Mouse (Mus musculus) spleen, postnatal 14 days (tissue): Measurements from ENCODE around the gene Mcrip1.
A peak's percentile ranks its signal among the peaks of the same experiment; 100 is the strongest.
"Not testable (repeated sequence)": the region's sequence is repeated elsewhere in the genome, so short reads cannot be mapped to it uniquely, and the experiment has no call there.

Experiments
- DNase-seq, 2 experiments: peaks; one replicate each; pipeline ENCODE4 v3.0.0; 2021 to 2022; ENCODE audit warnings: low spot score in 2 of 2

Gene Mcrip1

DNA sequence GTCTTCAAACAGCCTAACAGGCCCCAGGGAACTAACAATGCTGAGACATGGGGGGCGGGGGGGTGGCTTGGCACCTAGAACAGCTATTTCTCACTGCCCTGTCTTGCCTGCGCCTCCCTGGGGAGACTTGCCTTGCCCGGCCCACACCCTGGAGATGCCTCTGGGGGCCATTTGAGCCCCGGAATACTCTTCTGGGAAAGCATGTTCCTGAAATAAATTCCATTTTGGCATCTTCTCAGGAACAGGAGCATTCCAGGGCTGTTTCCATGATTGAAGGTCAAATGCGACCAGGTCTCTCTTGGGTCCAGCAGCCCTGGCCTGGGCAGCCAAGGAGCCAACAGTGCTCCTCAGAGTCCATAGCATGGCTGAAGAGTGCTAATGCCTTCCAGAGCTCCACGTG is 7.2 kb downstream of the Mcrip1 start:
- no peak for DNase-seq

DNA sequence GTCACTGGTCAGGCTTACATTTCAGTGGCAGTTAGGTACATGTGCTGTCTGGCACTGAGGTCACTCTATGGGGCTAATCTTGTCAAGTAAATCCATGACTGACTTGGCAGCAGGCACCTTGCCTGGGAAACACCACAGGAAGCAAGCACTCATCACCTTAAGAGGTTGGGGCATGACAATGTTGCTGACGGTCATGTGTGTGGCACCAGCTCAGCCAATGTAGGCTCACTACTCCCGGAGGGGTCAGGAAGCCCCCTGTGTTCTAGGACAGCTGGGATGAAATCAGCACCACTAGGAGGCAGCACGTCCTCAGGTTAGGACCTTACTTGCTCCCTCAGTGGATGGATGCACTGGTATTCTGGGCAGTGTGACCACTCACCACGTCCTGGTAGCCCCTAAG is 7.6 kb downstream of the Mcrip1 start:
- no peak for DNase-seq

GRCm38 (mm10) chr11:120539285-120540014 is 10.1 kb downstream of the Mcrip1 start:
- DNase-seq: no peak

DNA sequence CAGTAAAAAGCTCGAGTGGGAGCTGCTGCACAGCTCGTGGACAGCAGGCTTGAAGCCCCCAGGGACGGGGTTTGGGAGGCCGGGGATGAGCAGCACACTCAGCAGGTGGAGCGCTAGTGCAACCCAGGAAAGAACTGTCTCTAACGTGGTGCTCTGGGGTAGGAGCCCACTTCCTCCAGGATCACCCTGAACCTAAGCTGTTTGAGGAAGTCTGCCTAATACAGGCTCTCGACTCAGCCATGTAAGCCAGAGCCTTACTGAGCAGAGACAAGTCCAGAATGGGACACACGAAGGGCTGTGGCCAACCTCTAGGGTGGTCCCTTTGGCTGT is 10.6 kb downstream of the Mcrip1 start:
- DNase-seq: no peak

GRCm38 (mm10) chr11:120538485-120538884 is 11.0 kb downstream of the Mcrip1 start:
- no peak for DNase-seq

DNA sequence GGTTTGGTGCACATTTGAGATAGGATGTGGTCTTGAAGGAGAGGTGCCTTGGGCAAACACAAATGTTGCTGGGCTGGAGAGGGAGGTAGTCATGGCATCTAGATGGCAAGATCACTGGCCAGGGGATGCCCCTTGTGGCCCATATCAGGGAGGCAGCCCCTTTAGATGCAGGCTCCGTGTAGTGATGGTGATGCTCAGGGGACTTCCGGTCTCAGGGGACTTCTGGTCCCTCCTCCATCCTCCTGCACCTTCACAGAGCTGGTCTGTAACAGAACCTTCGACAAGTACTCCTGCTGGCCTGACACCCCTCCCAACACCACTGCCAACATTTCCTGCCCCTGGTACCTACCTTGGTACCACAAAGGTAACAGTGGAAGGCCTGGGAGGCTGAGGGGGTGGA is 13.7 kb downstream of the Mcrip1 start:
- no peak for DNase-seq

DNA sequence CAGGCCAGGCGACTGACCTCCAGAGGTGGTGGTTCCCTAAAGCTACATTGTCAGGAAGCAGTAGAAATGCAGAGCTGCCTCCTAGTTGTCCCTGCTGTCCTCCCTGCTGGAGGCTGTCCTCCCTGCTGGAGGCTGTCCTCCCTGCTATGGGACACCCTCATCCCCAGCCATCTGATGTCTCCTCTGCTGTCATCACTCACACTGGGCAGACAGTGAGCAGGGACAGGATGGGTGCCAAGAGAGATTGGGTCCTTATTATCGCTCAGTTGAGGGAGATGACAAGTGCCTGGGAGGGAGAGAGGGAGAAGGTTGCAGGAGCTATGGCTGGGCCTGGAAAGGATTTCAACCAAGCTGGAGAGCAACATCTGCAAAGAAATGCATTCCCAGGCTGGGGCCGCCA is 14.4 kb downstream of the Mcrip1 start:
- no peak for DNase-seq

DNA sequence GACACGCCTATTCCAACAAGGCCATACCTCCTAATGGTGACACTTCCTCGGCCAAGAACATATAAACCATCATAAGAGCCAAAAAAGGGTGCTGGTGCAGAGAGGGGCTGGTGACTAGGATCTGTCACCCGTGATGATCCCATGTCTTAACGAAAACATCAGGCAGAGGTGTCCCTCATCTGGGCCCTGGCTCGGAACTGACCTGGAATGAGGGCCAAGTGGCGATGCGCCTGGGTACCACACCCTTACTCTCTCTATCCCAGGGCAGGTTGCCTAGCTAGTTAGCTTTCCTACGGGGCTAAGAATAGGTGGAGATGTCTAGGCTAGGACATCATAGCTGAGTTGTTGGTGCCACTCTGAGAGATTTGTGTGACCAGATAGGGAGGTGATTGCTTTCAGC is 15.4 kb downstream of the Mcrip1 start:
- DNase-seq: no peak

GRCm38 (mm10) chr11:120531646-120532045 is 17.9 kb downstream of the Mcrip1 start:
- DNase-seq: no peak

DNA sequence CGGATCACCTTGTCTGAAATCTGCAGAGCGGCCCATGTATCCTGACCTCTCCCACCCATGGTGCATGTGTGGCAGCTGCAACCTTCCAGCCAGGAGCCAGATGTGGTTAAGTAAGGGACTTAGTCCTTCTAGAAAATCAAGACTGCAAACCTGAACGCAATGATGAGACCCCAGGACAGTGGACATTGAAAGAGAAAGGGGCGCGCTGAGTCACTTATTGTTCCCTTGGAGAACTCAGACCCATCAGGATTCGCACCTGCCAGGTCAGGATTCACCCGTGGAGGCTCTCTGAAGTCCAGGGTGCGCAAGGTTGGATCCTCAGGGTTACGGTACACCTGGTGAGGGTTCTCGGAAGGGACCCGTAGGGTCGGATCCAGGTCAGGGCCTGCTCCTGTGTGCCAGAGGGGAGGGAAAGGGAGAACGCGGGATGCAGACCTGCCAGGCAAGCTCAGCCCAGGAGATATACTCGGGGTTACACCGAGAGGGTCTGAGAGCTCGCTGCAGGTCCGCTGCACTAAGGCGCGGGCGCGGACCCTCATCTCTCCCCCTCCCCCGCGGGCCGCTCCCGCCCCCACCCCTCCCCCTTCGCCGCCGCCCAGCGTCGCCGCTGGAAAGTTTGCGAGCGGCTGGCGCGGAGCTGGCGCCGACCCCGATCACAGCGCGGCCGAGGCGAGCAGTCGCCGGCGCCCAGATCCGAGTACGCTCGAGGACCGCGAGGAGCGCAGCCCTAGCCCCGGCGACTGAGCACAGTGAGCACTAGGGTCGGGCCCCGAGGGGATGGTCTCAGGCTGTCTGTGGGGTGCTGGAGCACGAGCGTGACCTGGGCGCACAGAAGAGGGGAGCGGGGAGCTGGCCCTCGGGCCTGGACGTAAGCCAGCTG is 19.2 kb downstream of the Mcrip1 start, which contains the start of gene Gcgr:
Gcgr (plus strand) TSS at position 615 of the 880 bp plus-strand sequence.
- no peak for DNase-seq

DNA sequence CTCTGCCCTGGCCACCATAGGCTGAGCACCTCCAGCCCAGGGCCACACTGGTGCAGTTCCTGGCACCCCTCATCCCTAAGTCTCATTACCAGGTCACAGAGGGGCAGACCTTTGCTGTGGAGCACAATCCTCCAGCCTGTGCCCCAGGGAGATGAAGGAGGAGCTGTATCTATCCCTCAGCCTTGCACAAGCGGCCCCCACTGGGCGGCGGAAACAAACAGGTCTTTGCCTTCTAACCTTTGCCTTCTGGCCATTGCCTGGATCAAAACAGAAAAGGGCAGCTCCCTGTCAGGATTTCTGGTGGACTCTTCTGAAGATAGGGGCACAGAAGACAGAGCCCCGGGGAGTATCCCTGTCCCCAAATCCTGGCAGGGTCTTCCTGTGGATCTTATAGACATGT is 20.6 kb downstream of the Mcrip1 start:
- DNase-seq: no peak

DNA sequence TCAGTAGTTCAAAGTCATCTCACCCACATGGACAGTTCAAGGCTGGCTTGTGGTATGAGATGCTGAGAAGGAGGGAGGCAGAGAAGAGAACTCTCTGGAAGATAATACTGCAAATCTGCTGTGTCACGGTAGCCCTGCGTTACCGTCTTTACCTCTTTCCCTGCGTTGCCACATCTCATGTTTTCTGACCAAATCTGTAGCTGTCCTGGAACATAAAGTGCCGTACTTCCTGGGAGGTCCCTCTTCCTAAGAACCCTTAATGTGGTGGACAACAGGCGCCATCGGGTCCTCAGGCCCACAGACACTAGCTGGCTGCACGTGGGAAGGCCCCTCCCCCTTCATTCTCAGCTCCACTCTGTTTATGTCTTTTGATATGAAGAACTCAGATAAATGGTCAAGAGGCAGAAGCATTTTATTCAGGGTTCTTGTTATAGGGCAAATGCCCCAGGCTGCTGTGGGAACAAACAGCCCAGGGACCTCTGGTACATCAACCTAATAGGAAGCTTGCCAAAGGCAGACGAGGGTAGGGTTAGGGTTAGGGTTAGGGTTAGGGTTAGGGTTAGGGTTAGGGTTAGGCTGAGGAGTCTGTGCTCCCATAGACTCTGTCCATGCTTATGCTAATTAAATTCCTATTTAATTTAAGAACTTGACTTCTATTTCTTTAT is 21.7 kb downstream of the Mcrip1 start:
- no peak for DNase-seq

DNA sequence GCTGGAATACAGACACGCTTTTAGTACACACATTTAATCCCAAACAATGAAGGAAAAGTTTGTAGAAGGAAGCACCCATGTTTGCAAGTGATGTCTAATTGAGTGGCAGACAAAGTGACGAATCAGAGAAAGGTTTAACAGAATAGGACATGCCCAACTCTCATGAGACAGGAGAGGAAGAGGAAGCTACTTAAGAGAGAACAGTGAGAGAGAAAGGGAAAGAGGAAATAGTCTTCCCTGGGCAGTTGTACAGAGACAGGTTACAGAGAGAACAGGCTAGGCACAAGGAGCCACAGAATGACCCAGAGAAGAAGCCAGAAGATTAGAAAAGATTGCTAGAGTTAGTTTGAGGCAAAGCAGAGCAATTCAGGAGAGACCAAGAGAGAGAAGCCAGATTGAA is 23.6 kb downstream of the Mcrip1 start:
- no peak for DNase-seq

- no peak for DNase-seq
These were observed 26.9 kb downstream of the Mcrip1 start for GRCm38 (mm10) chr11:120522581-120522980.

GRCm38 (mm10) chr11:120520967-120521540 is 28.5 kb downstream of the Mcrip1 start:
- DNase-seq: no peak

DNA sequence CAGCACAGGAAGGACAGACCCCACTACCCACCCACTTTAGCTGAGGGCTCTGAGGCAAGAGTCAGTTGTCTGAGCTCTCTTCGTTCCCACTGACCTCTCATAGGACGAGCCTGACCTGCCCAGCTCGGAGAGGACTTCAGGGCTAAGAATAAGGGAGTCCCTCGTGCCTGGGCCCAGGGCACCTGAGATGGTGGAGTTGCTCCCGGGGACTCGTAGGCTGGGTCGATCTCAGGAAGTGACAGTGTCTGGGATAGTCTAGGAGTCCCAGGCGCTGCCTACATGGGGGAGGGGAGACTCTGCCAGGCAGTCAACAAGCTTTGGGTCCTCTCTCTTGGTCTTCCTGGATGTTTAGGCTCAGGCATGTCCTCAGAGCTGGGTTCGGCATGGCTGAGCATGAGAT is 29.0 kb downstream of the Mcrip1 start:
- DNase-seq: no peak

DNA sequence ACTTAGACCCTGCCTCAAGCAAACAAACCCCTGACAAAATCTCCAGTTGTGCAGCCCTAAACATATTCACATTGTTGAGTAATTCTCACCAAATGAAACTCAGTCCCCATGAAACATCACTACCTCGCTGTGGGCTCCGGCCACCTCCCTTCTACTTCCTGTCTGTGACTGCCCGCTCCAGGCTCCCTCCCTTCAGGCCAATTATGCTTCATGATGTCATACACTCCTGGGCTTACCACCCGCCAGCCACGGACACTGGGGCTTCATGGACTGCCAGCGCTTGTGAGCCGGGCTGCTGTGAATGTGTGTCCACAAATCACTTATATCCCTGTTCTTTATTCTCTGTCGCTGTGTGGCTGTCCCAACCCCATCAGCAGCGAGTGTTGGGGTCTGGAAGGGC is 29.8 kb downstream of the Mcrip1 start:
- DNase-seq: no peak

DNA sequence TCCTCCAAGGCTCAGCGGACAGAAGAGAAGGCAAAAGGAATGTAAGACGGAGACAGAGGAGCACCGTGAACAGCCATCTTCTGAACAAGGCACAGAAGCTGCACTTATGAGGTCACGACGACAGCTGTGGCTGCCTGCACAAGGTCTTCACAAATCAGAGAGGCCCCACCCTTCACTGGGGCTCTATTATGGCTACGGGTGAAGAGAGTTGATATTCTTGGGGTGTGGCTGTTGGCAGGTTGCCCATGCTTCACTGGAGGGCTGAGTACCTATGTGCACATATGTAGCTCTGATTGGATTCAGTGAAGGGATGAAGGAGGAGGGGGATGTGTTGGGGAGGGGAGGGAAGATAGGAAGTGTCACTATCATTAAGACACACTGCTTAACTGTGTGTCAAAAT is 31.0 kb downstream of the Mcrip1 start:
- no peak for DNase-seq

DNA sequence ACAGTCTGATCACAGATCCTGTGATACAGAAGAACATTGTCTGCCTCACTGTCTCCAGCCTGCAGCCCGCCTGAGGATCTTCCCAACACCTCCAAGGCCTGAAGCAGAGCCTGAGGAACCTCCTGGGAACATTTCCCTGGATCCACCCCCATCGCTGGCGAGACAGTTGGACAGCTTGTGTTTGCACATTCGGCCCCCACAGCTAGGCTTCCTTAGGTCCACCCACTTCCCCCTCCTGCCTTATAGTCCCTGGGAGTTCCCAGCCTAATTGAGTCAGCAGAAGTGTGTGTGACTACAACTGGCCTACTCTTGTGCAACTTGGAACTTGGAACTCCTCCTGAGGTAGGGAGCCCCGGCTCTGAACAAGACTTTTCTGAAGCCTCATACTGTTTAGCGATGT is 31.5 kb downstream of the Mcrip1 start:
- DNase-seq: no peak

GRCm38 (mm10) chr11:120517147-120517546 is 32.4 kb downstream of the Mcrip1 start:
- no peak for DNase-seq

DNA sequence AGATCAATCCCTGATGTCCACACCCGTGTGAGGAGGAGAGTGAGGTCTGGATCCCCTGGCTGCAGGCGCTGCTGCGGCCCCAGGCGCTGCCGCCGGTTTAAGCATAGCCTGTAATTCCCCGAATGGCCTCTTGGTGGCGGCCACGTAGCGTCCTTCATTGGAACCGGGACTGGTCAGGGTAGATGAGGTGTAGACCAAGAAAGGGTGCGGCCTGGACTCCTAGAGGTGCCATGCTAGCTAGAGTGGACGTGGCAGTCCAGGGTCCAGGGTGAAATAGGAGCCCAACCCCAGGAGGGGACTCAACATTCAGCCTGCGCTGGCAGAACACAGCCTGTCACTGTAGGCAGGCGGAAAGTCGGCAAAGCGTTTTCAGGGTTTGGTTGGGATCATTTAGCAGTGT is 33.9 kb downstream of the Mcrip1 start:
- DNase-seq: peak; percentile 74 to 88

- not testable (repeated sequence) for DNase-seq
These were observed 35.3 kb downstream of the Mcrip1 start for GRCm38 (mm10) chr11:120514262-120514661.
